Mouse (Mus musculus): Measurements from ENCODE around the gene Akr7a5.

- TF ChIP-seq MYB (IDR thresholded peaks at IDR 0.05; ENCODE audit: low read depth, low read length) (no peak), UBTF (IDR thresholded peaks at IDR 0.05; ENCODE audit: borderline replicate concordance, insufficient read depth, low read depth, low read length) (no peak), CTCF (IDR thresholded peaks at IDR 0.05 in 2 of 3, conservative IDR thresholded peaks at IDR 0.05 in 1 of 3; ENCODE audit: control insufficient read depth in 1 of 3, insufficient read depth in 1 of 3, low read depth in 2 of 3, low read length in 3 of 3, poor library complexity in 1 of 3, severe bottlenecking in 1 of 3) (peak; percentile 75 to 93 (median 83)), EP300 (IDR thresholded peaks at IDR 0.05; ENCODE audit: low read depth in 1 of 2, low read length in 2 of 2) (no peak), POLR2A (IDR thresholded peaks at IDR 0.05; ENCODE audit: control insufficient read depth in 1 of 2, insufficient read depth in 1 of 2, low read depth in 1 of 2, low read length in 2 of 2, poor library complexity in 1 of 2) (no peak; a peak in 1 of 4 replicates), MAFK (IDR thresholded peaks at IDR 0.05; ENCODE audit: borderline replicate concordance, low read depth, low read length) (no peak), MAX (IDR thresholded peaks at IDR 0.05; ENCODE audit: low read length) (no peak)
These were observed 23.3 kb upstream of the Akr7a5 start for GRCm38 (mm10) chr4:139287122-139287863.
